Comparison of ENCODE assay signal across 10 mouse cellular contexts in the genomic region with DNA sequence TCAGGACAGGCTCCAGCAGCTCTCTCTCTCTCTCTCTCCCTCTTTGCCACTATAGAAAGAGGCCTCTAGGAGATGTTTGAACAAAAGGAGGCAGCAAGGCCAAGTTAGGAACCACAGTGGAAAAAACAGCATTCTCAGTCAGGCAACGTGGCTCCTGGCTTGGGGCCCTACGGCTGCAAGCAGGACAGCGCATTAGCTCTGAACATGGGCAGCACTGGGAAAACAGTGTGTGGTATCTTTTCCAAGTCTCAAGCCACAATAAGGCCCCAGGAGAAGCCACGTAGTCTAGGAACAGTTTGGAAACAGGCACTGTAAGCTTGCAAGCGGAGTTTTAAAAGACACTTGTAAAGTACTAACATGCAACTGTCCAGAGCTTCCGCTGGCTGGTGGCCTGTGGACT. TPM values are rescaled to one million over a fixed set of nuclear protein-coding genes. Genes with fewer than 3 reads are reported as not detected.
DNase-seq lines count a peak whose midpoint lies in the region; ATAC-seq lines count a peak whose summit lies in the region.
"Had no signal": no experiment of that assay in that cellular context is flagged by ENCODE, and none has a peak within 500 bp of the region (broad histone marks: within the 10 kb centered on the region; RNA-seq: fewer than 3 reads in every experiment).

No protein-coding gene starts in this region.

- H3K9ac ChIP-seq in limb, embryonic 11.5 days (ENCODE audit: low read length) = 0 out of 2 replicates have a peak overlapping the region, but pooled peaks have one; percentile 9
- H3K9ac ChIP-seq: liver, embryonic 14.5 days had no signal

- H3K36me3 ChIP-seq in limb, embryonic 11.5 days (ENCODE audit: control insufficient read depth, insufficient read depth, low read length) = no peaks in the 10 kb centered on the region

- no peak overlapping the region for H3K27ac ChIP-seq in limb, embryonic 11.5 days (replicated peaks; ENCODE audit: low read depth, low read length)
- H3K27ac ChIP-seq: liver, embryonic 14.5 days had no signal

- peaks cover 16% of the 10 kb centered on the region for H3K4me1 ChIP-seq in limb, embryonic 11.5 days (ENCODE audit: control insufficient read depth, insufficient read depth, low read length)

- 87% methylated on average over 6 of the region's 6 CpGs for WGBS in limb, embryonic 11.5 days

- ATAC-seq in limb, embryonic 11.5 days (ENCODE audit: insufficient number of reproducible peaks, low FRiP score, low TSS enrichment, low read depth) = no peak
- ATAC-seq in CD4-positive, CD25-positive, alpha-beta regulatory T cell, adult 4 months = no peak

- peak overlapping the region; percentile 61 for H3K4me2 ChIP-seq in limb, embryonic 11.5 days (ENCODE audit: low read depth, severe bottlenecking)

- H3K4me3 ChIP-seq in limb, embryonic 11.5 days (ENCODE audit: low read depth, low read length) = no peak overlapping the region

- no peaks in the 10 kb centered on the region for H3K9me3 ChIP-seq in limb, embryonic 11.5 days (ENCODE audit: control insufficient read depth, low read length)

- DNase-seq in cerebellum, adult 9-11 months = peak; percentile 32
- no peak for DNase-seq in cerebellum, postnatal 4 days (ENCODE audit: low spot score in 2 of 2)
- peak; percentile 61 for DNase-seq in Muller cell, postnatal 12 days (ENCODE audit: inconsistent ontology term)
- peak; percentile 55 for DNase-seq in gastrocnemius, postnatal 10 days
- DNase-seq in limb, embryonic 11.5 days (ENCODE audit: low spot score) = no peak
- no peak for DNase-seq in embryo, embryonic 10 days (ENCODE audit: low spot score)
- DNase-seq in MN1 (ENCODE audit: low spot score) = no peak

- H3K27me3 ChIP-seq in limb, embryonic 11.5 days (ENCODE audit: control insufficient read depth, insufficient read depth, low read length) = no peaks in the 10 kb centered on the region

RNA-seq across cellular contexts. Expression of a gene that starts 2.3 kb away (rescaled TPM):
- total RNA-seq in gastrocnemius, postnatal 10 days (2021) = 10 to 100 TPM; 29.0 to 39.4 TPM
- polyA plus RNA-seq in limb, embryonic 11.5 days (2014; fragmentation: Nextera tagmentation; extraction: Ambion mirVana) = 39.0 and 42.5 TPM in 2 replicates
- polyA plus RNA-seq in CD4-positive, CD25-positive, alpha-beta regulatory T cell, adult 4 months (2017; shearing (Covaris generic)) = 1 to 10 TPM; 4.9 to 6.5 TPM
- polyA plus RNA-seq: C2C12 had no signal

RNA-seq across cellular contexts. Expression of a gene that starts 43.5 kb away (rescaled TPM):
- 1 to 10 TPM in 1 of 2 experiments, under 1 TPM in 1; 0.92 to 1.4 TPM for total RNA-seq in gastrocnemius, postnatal 10 days (2021)
- 0.54 and 0.60 TPM in 2 replicates for polyA plus RNA-seq in limb, embryonic 11.5 days (2014; fragmentation: Nextera tagmentation; extraction: Ambion mirVana)
- 1 to 10 TPM; 3.9 to 5.8 TPM for polyA plus RNA-seq in CD4-positive, CD25-positive, alpha-beta regulatory T cell, adult 4 months (2017; shearing (Covaris generic))
- polyA plus RNA-seq: C2C12 had no signal

RNA-seq across cellular contexts. Expression of a gene that starts 56.2 kb away (rescaled TPM):
- 1 to 10 TPM; 3.5 to 4.3 TPM for total RNA-seq in gastrocnemius, postnatal 10 days (2021)
- 5.6 and 7.5 TPM in 2 replicates for polyA plus RNA-seq in limb, embryonic 11.5 days (2014; fragmentation: Nextera tagmentation; extraction: Ambion mirVana)
- polyA plus RNA-seq in CD4-positive, CD25-positive, alpha-beta regulatory T cell, adult 4 months (2017; shearing (Covaris generic)) = 1 to 10 TPM; 8.2 to 8.8 TPM

Comparison
In these comparisons a context has a peak if more than half of its experiments do, and no peak if none do; other contexts are left out.
1. DNase-seq: peak in cerebellum, adult 9-11 months (single experiment), Muller cell, postnatal 12 days (single experiment) and gastrocnemius, postnatal 10 days (single experiment); none in cerebellum, postnatal 4 days (0 of 2), limb, embryonic 11.5 days (single experiment), embryo, embryonic 10 days (single experiment) and MN1 (single experiment).